Comparison of ENCODE assay signal across 7 mouse cellular contexts in the genomic region with DNA sequence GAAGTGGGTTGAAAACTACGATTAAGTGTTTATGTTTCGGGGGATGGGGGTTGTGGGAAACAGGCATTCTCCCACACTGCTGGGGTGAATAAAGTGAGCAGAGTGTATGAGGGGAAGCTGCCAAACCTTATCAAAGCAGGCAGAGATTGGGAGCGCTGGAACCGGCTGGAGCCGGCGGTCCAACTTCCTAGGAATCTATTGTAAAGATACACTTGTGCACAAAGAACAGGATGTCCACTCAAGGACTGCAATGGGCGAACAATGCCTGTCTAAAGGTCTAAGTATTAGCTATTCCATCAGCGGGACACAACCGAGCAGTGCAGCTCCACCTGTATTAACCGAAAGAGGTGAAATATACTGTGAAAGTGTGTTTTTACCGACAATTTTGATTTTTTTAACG. TPM values are rescaled to one million over a fixed set of nuclear protein-coding genes. Genes with fewer than 3 reads are reported as not detected.
A peak's percentile ranks its signal among the peaks of the same experiment; 100 is the strongest.
DNase-seq lines count a peak whose midpoint lies in the region; ATAC-seq lines count a peak whose summit lies in the region.

No protein-coding gene starts in this region.

- peak overlapping the region; percentile 96; the same call in 1 of the 2 replicates for H3K9ac ChIP-seq in forebrain, embryonic 13.5 days
- H3K9ac ChIP-seq in intestine, embryonic 15.5 days: no peak overlapping the region
- peak overlapping the region; percentile 93 for H3K9ac ChIP-seq in midbrain, embryonic 13.5 days (replicated peaks)

- H3K27ac ChIP-seq in brown adipose tissue, adult 24 weeks (replicated peaks; ENCODE audit: low read depth, low read length): peak overlapping the region; percentile 95
- no peak overlapping the region; the same call in 1 of the 2 replicates for H3K27ac ChIP-seq in forebrain, embryonic 13.5 days
- no peak overlapping the region; the same call in 1 of the 2 replicates for H3K27ac ChIP-seq in intestine, embryonic 15.5 days
- H3K27ac ChIP-seq in midbrain, embryonic 13.5 days: peak overlapping the region; percentile 25; the same call in 1 of the 2 replicates

- H3K36me3 ChIP-seq in forebrain, embryonic 13.5 days (ENCODE audit: poor library complexity, severe bottlenecking): no peaks in the 10 kb centered on the region
- H3K36me3 ChIP-seq in intestine, embryonic 15.5 days: no peaks in the 10 kb centered on the region
- no peaks in the 10 kb centered on the region for H3K36me3 ChIP-seq in midbrain, embryonic 13.5 days

- H3K9me3 ChIP-seq in forebrain, embryonic 13.5 days (replicated peaks): no peaks in the 10 kb centered on the region
- no peaks in the 10 kb centered on the region for H3K9me3 ChIP-seq in intestine, embryonic 15.5 days
- no peaks in the 10 kb centered on the region for H3K9me3 ChIP-seq in midbrain, embryonic 13.5 days

- no peak for DNase-seq in right cerebral cortex, adult 18-20 months
- no peak for DNase-seq in right cerebral cortex, adult 2 months (ENCODE audit: low spot score in 2 of 2)
- DNase-seq in spleen, adult 12 weeks (ENCODE audit: low spot score): no peak

- no peaks in the 10 kb centered on the region for H3K27me3 ChIP-seq in forebrain, embryonic 13.5 days
- H3K27me3 ChIP-seq in intestine, embryonic 15.5 days (replicated peaks): no peaks in the 10 kb centered on the region
- no peaks in the 10 kb centered on the region for H3K27me3 ChIP-seq in midbrain, embryonic 13.5 days

- peaks cover 2% of the 10 kb centered on the region; the same call in 1 of the 2 replicates for H3K4me1 ChIP-seq in brown adipose tissue, adult 24 weeks (ENCODE audit: control insufficient read depth, insufficient read depth, insufficient read length, low read length)
- H3K4me1 ChIP-seq in forebrain, embryonic 13.5 days: peaks cover 33% of the 10 kb centered on the region
- peaks cover 9% of the 10 kb centered on the region for H3K4me1 ChIP-seq in intestine, embryonic 15.5 days (replicated peaks)
- H3K4me1 ChIP-seq in midbrain, embryonic 13.5 days (replicated peaks): peaks cover 43% of the 10 kb centered on the region

- H3K4me2 ChIP-seq in forebrain, embryonic 13.5 days: peak overlapping the region; percentile 70
- peak overlapping the region; percentile 82 for H3K4me2 ChIP-seq in intestine, embryonic 15.5 days (replicated peaks)
- peak overlapping the region; percentile 76 for H3K4me2 ChIP-seq in midbrain, embryonic 13.5 days (replicated peaks)

- WGBS in forebrain, embryonic 13.5 days: 38% methylated on average over 12 of the region's 12 CpGs
- 51% methylated on average over 12 of the region's 12 CpGs for WGBS in intestine, embryonic 15.5 days
- 43% methylated on average over 12 of the region's 12 CpGs for WGBS in midbrain, embryonic 13.5 days

- H3K4me3 ChIP-seq in brown adipose tissue, adult 24 weeks (ENCODE audit: insufficient read depth, low read depth, low read length): peak overlapping the region; percentile 89; the same call in 1 of the 2 replicates
- H3K4me3 ChIP-seq in forebrain, embryonic 13.5 days: peak overlapping the region; percentile 85
- no peak overlapping the region for H3K4me3 ChIP-seq in intestine, embryonic 15.5 days (replicated peaks)
- peak overlapping the region; percentile 83 for H3K4me3 ChIP-seq in midbrain, embryonic 13.5 days (replicated peaks)

- no peak for ATAC-seq in forebrain, embryonic 13.5 days
- no peak for ATAC-seq in intestine, embryonic 15.5 days
- no peak for ATAC-seq in midbrain, embryonic 13.5 days

RNA-seq across cellular contexts. Expression of a gene that starts 2.1 kb away (rescaled TPM):
- polyA plus RNA-seq in brown adipose tissue, adult 24 weeks (2012; ENCODE audit: insufficient read depth, insufficient read length, missing spikeins): 6.7 and 8.8 TPM in 2 replicates
- polyA plus RNA-seq in forebrain, embryonic 13.5 days (2015; fragmentation: Nextera tagmentation; extraction: Ambion mirVana): 6.0 and 7.5 TPM in 2 replicates
- polyA plus RNA-seq in intestine, embryonic 15.5 days (2015; fragmentation: Nextera tagmentation; extraction: Ambion mirVana): 21.5 and 23.4 TPM in 2 replicates
- 8.0 and 8.9 TPM in 2 replicates for polyA plus RNA-seq in midbrain, embryonic 13.5 days (2015; fragmentation: Nextera tagmentation; extraction: Ambion mirVana)

RNA-seq across cellular contexts. Expression of a gene that starts 17.6 kb away (rescaled TPM):
- 27.0 and 40.7 TPM in 2 replicates for polyA plus RNA-seq in brown adipose tissue, adult 24 weeks (2012; ENCODE audit: insufficient read depth, insufficient read length, missing spikeins)
- 69.2 and 70.2 TPM in 2 replicates for polyA plus RNA-seq in forebrain, embryonic 13.5 days (2015; fragmentation: Nextera tagmentation; extraction: Ambion mirVana)
- 68.3 and 77.4 TPM in 2 replicates for polyA plus RNA-seq in intestine, embryonic 15.5 days (2015; fragmentation: Nextera tagmentation; extraction: Ambion mirVana)
- polyA plus RNA-seq in midbrain, embryonic 13.5 days (2015; fragmentation: Nextera tagmentation; extraction: Ambion mirVana): 62.9 and 68.4 TPM in 2 replicates

RNA-seq across cellular contexts. Expression of a gene that starts 46.5 kb away (rescaled TPM):
- polyA plus RNA-seq in brown adipose tissue, adult 24 weeks (2012; ENCODE audit: insufficient read depth, insufficient read length, missing spikeins): 56.5 and 64.3 TPM in 2 replicates
- 48.0 and 51.2 TPM in 2 replicates for polyA plus RNA-seq in forebrain, embryonic 13.5 days (2015; fragmentation: Nextera tagmentation; extraction: Ambion mirVana)
- 97.7 TPM in 2 replicates for polyA plus RNA-seq in intestine, embryonic 15.5 days (2015; fragmentation: Nextera tagmentation; extraction: Ambion mirVana)
- 39.7 and 45.2 TPM in 2 replicates for polyA plus RNA-seq in midbrain, embryonic 13.5 days (2015; fragmentation: Nextera tagmentation; extraction: Ambion mirVana)

Comparison
In these comparisons a context has a peak if more than half of its experiments do, and no peak if none do; other contexts are left out.
1. H3K27ac ChIP-seq: peak in brown adipose tissue, adult 24 weeks (single experiment) and midbrain, embryonic 13.5 days (single experiment); none in forebrain, embryonic 13.5 days (single experiment) and intestine, embryonic 15.5 days (single experiment).
2. Peak in every context shown above with its lines, with median percentiles within 50 percentile points of each other: H3K4me2 ChIP-seq.